Mouse (Mus musculus) kidney, postnatal 10 days (tissue): ENCODE data around the gene Cxcl5.
A peak's percentile ranks its signal among the peaks of the same experiment; 100 is the strongest.

ENCODE experiments used
- DNase-seq: peaks from one replicate; pipeline ENCODE4 v3.0.0; 2021; ENCODE audit warnings: mixed read lengths

Cxcl5 gene

DNA sequence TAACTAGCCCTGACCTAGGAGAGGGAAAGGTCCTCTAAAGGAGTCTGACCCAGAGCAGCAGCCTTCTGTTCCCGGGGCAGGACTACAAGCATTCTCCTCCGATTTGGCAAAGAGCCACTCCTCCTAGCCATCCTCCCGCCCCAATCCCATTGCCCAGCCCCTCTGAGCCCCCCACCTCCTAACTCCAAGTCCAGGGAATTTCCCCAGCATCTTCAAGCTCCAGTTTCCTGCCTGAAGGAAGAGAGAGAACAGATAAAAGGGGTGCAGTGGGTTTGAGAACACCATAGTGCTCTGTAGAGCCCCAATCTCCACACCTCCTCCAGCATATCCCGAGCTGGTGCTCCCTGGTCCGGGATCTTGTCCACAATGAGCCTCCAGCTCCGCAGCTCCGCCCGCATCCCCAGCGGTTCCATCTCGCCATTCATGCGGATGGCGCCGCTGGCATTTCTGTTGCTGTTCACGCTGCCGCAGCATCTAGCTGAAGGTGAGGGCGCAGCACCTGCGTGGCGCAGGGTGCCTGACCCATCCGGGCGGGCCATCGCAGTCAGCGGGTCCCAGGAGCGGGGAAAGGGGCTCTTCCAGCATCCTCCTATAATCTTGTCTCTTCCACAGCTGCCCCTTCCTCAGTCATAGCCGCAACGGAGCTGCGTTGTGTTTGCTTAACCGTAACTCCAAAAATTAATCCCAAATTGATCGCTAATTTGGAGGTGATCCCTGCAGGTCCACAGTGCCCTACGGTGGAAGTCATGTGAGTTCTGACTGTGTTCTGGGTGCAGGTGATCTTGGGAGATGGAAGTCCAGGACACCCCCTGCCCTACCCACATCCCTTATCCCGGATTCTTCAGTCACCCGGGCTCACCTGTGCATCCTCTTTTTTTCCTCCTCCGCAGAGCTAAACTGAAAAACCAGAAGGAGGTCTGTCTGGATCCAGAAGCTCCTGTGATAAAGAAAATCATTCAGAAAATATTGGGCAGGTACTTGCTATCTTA is at the start of gene Cxcl5:
Gene Cxcl5 (plus strand): TSS at position 284 of the 989 bp plus-strand sequence.
- DNase-seq: peak; percentile 31

DNA sequence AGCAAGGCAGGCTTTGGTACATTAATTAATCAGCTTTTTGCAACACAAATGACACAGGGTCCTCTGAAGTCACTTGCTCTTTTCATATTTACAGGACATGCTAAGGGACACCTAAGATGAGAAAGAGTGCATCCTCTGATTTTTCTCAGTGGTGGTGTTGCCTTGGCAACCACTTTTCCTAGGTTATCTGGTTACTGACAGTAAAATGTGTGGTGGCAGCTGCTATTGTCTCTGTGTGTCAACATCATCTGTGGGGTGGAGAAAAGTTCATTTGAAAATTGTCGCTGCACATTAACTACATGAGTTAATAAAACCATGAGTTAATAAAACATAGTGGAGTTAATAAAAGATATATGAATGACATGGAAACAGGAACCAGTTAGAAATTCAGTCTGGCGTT is 47.8 kb upstream of the Cxcl5 start:
- DNase-seq: no peak

DNA sequence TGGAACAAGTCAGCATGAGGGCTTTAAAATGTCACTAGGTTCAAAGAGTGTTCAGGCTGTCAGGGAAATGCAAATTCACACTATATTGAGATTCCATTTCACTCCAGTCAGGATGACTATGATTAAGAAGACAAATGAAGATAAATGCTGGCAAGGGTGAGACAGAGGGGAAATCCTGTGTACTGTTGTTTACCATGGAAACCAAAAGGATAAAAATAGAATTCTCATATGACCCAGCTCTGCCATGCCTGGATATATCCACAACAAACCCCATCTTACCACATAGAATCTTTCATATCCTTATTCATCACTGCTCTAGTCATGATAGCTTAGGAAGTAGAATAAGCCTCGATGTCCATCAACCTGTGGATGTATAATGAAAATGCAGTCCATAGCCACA is 41.2 kb upstream of the Cxcl5 start:
- no peak for DNase-seq

DNA sequence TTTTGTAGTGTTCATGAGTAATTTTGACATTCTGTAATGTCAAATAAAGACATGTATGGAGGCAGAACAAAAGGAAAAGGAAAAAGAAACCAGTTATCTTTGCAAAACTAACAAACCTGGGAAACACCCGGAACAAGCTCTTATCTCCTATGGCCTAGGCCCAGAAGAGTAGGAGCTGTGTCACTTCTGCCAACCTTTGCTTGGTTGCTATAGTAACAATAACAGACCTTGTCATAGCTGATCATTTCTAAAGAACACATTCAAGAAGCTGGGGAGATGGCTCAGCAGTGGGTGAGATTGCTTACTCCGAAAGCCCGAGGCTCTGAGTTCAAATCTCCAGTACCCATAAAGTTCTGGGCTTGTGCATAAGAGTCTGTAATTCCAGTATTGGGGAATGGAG is 36.5 kb upstream of the Cxcl5 start:
- no peak for DNase-seq

DNA sequence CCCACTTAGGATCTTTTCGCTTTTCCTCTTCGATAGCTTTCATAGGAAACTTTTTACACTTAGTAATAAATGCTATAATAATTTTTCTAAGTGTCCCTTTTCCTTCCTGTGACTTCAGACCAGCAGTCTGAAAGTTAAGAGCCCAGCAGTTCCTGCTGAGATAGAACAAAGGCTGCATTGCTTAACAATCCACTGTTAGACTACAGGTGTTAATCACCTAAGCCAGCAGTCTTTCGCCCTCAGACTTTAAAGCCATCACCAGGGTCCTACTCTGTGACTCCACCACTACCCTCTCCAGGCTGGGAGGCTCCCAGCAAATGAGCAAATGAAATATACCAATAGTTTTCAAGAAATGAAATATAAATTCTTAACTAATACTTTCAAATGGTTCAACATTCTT is 30.9 kb upstream of the Cxcl5 start:
- no peak for DNase-seq

DNA sequence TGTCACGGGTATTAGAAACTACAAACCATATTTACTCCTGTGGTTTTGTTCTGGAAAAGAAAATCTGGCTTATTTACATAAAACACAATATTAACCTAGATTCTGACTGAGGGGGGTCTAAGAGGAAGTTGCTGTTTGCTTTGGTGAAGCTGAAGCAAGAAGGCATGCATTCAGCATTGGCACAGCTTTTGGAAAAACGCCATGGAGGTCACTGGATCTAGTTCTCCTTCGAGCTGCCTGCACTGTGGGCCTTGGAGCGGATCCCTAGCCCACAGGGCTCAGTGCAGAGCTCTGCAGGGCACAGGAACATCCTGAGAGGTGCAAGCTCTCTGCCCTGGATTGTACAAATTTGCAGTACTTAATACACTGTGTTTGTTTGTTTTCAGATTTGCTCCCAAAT is 27.7 kb upstream of the Cxcl5 start:
- DNase-seq: peak; percentile 22

DNA sequence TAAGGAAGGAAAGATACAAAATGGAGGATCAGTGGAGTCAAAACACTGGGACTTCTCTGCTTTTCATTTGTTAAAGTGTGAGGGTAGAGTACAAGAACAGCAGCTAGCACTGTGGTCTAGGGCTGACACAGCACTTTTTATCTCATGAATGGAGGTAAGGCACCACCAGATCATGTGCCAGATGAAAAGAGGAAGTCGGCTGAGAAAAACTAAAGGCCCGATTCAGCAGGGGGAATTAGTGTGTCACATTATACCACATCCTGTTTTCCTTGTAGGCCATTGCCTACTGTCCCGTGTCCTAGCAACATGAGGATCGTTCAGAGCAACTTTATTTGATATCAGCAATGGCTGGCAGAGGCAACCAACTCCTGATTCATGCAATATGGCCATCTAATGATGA is 17.1 kb upstream of the Cxcl5 start:
- no peak for DNase-seq

DNA sequence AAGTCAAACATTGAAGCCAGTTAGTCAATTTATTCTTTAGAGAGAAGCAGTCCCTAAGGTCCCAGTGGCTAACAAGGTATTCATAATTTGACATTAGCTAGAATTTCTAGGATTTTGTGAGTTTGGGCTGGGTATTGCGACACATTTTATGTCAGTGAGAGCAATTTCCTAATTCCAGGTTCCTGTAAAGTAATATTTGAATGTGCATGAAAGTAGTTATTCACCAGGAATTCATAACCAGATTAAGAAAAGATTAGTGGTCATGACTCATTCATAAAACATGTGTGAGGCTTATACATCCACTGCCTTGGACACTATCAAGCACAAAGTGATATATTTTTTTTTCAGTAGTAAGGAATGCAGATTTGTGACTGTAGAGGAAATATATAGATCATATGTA is 5.2 kb upstream of the Cxcl5 start:
- no peak for DNase-seq

DNA sequence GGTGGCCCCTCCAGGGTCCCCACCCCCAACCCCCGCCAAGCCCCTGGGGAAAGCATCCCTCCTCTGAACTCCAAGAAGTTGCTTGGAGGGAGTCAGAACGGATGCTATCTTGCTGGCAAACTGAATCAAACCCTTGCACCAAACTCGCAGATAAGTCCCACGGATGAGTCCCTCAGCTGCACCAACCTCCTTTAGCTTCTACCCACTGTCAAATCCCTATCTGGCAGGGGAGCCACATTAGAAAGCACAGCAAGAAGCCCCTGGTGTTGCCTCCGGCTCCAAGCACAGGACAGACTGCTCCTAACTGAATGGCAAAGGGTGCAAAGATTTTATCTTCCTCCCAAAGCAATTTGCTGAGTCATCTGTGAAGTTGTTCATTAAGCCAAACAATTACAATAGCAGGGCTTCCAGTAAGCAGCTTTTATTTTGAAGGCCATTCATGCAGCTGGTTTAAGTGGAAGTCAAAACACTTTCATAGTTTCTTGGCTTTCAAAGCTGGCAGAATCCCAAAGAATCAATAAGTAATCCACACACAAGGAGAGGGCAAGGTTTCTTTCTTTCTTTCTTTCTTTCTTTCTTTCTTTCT is 1.0 kb upstream of the Cxcl5 start:
- peak; percentile 13 for DNase-seq

DNA sequence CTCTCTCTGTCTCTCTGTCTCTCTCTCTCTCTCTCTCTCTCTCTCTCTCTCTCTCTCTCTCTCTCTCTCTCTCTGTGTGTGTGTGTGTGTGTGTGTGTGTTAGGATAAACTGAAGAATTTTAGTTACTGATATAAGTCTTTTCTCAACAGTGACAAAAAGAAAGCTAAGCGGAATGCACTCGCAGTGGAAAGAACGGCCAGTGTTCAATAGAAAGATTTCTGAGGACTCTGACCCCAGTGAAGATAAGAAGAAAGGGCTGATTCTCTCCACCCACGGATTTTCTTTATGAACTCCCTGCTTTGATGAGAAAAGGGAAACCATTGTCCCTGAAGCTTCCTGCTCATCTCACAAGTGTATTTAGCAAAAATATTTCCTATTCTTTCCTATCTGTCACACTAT is 1.1 kb downstream of the Cxcl5 start:
- no peak for DNase-seq

DNA sequence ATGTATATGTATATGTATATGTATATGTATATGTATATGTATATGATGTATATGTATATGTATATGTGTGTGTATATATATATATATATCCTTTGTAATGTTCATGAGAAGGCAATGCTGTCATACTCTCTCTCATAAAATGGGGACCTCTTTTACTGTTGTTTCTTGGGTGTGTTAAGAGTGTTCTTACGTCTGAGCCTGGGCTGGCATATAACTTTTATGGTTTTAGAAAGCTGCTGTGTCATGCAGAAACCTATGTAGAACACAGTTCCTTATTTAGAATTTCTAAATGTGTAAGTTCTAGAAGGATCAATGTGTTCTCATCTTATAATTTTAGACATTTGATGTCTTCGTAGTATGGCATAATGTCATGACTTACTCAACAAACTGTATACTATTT is 1.7 kb downstream of the Cxcl5 start:
- DNase-seq: no peak

DNA sequence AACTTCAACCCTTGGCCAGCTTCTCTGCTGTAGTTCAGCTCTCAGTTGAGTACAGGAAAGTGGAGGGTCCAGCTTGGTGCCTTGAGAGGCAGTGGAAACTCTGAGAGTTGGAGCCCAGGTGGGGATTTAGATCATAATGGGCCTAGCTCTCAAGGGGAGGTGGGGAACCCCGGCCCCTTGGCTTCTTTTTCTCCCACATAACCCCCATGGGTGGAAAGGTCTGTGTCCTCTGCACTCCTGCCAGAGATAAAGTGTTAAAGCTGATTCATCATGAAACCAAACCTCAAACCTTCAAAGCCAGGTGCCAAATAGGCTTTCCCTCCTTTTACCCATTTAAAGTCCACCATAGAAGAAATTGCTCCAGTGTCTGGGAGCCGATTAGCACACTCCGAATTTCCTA is 2.7 kb downstream of the Cxcl5 start:
- DNase-seq: no peak

DNA sequence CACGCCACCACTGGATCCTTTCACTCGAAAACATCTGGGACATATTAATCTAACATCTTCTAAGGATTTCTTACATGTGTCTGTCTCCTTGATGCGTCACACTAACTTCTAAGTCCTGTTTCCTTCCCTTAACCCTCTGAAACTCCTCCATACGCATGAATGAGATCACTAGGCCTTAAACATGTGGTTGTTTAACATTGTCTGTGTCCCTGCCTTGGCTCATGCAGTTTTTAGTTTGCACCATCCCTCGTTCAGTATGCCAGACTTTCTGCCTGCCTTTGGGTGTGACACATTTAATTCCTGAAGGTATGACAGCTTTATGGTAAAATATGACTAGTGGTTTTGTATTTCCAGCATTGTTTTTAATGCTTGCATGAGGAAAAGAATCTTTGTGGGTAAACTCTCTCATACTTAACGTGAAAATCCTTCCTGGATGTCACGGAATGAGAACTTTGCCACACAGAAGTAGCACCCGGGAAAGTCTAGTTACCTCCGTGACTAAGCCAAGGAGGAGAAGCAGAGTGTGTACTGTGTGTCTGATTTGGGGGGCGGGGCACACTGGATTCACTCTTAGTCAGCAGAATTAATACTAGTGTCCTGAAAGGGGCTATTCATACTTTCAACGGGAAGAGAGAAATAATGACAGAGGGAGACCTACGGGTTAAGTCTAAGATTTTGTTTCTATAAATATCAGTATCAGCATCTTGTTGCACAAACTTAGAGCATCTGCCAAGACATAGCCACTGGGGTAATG is 4.9 kb downstream of the Cxcl5 start:
- no peak for DNase-seq

DNA sequence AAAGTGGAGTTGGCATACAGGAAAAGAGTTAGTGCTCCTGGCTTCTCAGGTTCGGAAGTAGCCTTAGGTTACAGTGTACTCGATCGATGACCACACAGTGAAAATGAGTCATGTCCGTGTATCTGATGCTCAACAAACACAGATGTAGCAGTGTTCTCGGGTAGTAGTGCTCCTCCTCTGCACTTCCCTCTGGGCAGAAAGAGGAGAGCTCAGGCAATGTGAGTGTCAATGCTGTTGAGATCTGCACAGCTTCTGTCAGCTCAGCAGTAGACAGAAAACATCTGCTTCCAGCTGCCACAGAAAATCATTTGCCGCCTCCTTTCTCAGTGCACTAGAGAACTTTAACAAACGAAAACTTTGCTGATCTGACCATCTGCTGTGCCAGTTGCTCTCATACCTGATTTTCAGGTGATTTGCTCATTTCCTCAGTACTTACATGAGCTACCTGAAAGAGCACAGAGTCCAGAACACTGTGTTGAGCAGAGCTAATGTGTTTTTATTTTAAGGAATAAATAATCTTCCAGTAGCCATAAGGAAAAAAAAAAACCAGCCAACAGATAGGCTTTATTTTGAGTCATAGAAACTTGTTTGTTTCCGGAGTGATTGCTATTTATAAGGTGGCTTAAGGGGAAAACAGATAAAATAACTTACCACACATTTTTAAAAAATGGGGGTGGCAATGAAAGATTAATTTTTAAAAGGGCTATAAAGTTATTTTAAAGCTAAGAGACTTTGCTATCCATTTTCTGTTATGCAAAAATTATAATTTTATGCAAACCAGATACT is 6.9 kb downstream of the Cxcl5 start:
- DNase-seq: no peak

DNA sequence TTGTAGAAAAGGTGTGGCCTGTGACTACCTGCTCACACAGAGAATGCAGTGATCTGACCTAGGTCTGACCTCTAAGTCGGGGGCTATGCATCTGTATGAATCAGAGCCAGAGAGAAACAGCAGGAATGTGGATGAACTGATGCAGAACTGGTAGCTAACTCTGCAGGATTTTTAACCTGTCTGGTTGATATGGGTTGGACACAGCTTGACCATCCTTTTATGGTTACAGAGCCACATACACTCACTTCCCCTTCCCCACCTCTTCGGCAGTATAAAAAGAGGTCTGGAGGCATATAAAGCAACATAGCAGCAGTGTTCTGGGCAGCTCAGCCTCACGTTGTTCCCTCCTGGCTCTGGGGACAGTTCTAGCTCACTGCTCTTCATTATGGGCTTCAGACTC is 9.1 kb downstream of the Cxcl5 start, which contains the start of gene Ppbp:
Gene Ppbp (plus strand): TSS at position 301 of the 400 bp plus-strand sequence.
- no peak for DNase-seq

DNA sequence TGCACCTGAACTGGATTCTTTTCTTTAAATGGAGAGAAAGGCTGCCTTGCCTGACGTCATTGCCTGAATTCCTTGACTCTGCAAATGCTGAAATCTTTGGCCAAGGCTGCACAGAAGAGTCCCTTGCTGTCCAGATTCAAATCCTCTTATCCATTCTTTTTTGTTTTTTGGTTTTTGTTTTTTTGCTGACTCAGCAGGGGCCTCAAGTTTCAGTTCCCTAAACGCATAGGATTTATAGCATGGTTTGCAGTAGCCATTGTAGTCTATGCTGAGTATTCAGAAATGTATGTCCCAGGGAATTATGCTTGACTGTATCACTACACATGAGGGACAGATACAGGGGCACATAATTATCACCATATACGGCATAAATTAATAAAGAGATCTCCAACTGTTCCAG is 12.2 kb downstream of the Cxcl5 start:
- no peak for DNase-seq

DNA sequence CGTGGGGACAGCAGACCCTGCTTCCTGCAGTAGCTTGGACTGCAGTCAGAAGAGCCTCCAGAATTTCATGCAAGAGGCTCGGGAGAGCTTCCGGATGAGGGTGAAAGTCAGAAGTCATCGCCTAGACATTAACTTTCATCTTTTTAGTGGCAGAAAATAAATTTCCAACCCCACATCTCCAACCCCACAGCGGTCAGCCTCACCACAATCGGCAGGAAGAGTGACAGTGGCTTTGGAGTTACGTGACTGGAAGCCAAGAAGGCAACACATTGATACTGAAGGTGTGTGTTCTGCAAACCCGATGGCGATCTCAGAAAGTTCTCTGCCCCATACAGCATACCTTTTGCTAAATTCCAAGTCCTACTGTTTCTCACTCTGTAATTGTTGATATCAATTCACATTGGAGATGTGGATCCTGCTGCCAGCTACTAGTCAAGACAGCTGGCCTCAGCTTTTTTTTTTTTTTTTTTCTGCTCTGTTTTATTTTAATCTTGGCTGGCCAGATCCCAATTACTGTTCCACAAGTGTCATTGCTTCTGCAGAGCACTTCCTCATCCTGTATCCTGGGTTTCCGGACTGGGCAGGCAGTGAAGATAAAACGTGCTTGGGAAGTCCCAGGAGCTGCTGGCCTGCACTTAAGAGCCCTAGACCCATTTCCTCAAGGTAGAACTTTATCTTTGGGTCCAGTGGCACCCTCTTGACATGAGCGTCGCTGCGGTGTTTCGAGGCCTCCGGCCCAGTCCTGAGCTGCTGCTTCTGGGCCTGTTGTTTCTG is 12.9 kb downstream of the Cxcl5 start, which contains the start of gene Pf4:
Gene Pf4 (plus strand): TSS at position 556 of the 774 bp plus-strand sequence.
- peak; percentile 64 for DNase-seq

DNA sequence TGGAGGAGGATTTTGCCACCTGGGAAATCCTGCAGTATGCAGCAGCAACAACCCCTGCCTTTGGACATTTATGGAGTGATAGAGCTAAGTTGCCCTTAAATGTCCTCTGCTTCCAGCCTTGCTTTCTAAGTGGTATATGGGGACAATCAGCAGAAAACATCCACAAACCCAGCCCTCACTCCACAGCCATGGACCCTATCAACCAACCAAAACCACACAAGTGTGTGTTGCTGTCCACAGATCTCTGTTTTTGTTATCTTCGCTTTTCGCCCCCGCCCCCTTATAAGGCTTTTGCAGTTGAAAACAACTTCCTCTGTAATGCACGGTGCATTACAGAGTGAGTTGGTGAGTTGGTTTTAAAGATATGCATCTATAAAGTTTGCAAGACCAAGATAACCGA is 16.4 kb downstream of the Cxcl5 start:
- no peak for DNase-seq

DNA sequence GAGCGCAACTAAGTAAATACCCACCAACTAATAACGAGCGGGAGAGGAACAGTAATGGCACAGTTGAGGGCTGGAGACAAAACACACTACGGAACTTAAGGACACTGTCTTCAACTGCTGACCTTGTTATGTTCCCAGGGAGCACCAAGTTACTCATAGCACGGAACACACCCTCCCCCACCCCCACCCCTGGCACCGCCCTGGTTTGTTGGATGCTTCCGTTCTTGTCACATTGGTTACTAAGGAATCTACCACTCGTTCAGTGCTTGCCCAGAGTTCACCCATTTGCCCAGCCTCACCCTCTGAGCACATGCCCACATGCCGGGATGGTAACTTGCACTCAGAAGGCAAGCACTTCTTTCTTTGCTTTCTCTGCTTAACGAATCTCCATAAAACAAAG is 18.5 kb downstream of the Cxcl5 start:
- no peak for DNase-seq

DNA sequence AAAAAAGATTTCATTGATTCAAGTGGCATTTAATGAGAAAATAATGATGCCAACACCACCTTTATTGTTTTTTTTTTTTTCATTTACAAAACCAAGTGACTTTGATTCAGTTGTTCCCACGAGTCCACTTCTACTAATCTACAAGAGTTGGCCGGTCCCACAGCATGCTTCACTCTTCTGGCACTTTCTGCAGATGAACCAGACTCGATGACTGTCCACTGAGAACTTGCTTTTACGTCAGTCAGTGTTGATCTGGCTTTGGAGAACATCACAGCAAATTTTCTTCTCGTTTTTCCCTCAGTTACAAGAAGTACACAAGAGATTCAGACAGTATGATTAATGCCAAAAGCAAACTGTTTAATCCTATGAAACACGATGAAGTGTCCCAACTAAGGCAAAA is 19.7 kb downstream of the Cxcl5 start:
- no peak for DNase-seq

DNA sequence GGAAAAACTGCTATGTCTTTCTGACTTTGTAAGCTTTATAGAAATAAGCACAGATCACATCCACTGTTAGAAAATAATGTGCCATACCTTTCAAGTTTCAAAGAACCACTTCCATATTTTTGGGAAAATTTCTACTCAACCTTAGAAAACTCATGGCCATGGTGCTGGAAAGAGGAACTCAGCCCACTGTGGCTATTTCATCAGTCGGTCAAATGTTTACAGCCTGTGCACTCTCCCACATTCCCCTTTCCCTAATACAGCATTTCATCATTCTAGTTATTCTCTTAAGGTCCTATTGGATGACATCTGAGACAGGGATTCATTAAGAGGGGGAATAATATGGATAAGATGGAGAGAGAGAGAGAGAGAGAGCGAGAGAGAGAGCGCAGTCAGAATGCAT is 24.5 kb downstream of the Cxcl5 start:
- no peak for DNase-seq
